Mouse (Mus musculus) neutrophil, adult 5-6 weeks (primary cell): Measurements from ENCODE around the gene Ugt1a5. TPM values are rescaled to one million over a fixed set of nuclear protein-coding genes. Genes with fewer than 3 reads are reported as not detected.

Experiments used
- total RNA-seq: library from RNA; stranded (forward); fragments of 200-1000 nt; gene quantifications from 2 replicates; pipeline ENCODE4 v1.2.3, GENCODE M21; 2017

Ugt1a5 gene
- total RNA-seq, 1 experiment from 2014 or later, result 2.8 TPM

Other genes starting within 250 kb of the Ugt1a5 start
- gene Usp40, start 157.5 kb upstream of the Ugt1a5 start, total RNA-seq, result 24.6 and 27.8 TPM in 2 replicates
- not detected in 2 replicates for gene Ugt1a10, start 110.6 kb upstream of the Ugt1a5 start, total RNA-seq
- not detected in 2 replicates for gene Ugt1a9, start 95.2 kb upstream of the Ugt1a5 start, total RNA-seq
- not detected in 2 replicates for gene Ugt1a8, start 78.2 kb upstream of the Ugt1a5 start, total RNA-seq
- gene Ugt1a7c, start 71.0 kb upstream of the Ugt1a5 start, total RNA-seq, result 123 TPM in 2 replicates
- gene Ugt1a6b, start 62.8 kb upstream of the Ugt1a5 start, total RNA-seq, result 8.6 and 9.6 TPM in 2 replicates
- gene Ugt1a6a, start 31.2 kb upstream of the Ugt1a5 start, total RNA-seq, result 14.0 and 14.7 TPM in 2 replicates
- 1.0 and 1.1 TPM in 2 replicates for gene Ugt1a2, start 34.6 kb downstream of the Ugt1a5 start, total RNA-seq
- not detected in 2 replicates for gene Dnajb3, start 39.8 kb downstream of the Ugt1a5 start, total RNA-seq
- 1.1 and 3.5 TPM in 2 replicates for gene Ugt1a1, start 45.9 kb downstream of the Ugt1a5 start, total RNA-seq
- 0.35 and 0.49 TPM in 2 replicates for gene Mroh2a, start 61.0 kb downstream of the Ugt1a5 start, total RNA-seq
- 72.4 and 80.5 TPM in 2 replicates for gene Hjurp, start 111.6 kb downstream of the Ugt1a5 start, total RNA-seq
- not detected in 2 replicates for gene Trpm8, start 111.6 kb downstream of the Ugt1a5 start, total RNA-seq
- gene Spp2, start 240.9 kb downstream of the Ugt1a5 start, total RNA-seq, result not detected in 2 replicates